22 mouse cellular contexts compared by ENCODE assay signal in the genomic region with DNA sequence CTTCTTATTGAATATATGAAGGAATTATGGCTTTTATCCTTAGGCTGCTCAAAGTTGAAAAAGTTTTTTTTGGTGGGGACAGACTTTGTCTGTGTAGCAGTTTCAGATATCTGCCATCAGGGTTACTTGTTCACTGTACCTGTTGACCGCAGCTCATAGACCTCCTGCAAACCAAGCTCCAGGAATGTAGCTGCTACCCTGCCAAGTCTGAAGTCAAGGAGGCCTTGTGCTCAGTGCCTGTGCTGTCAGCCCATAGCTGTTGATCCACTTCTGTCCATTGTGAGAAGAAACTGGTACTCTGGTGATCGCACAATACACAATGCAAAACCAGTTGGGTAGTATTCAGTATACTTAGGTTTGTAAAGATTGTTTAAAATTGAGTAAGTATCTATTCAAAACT.
DNase-seq lines count a peak whose midpoint lies in the region; ATAC-seq and TF ChIP-seq lines count a peak whose summit lies in the region.
"Had no signal": no experiment of that assay in that cellular context is flagged by ENCODE, and none has a peak within 500 bp of the region (broad histone marks: within the 10 kb centered on the region; RNA-seq: fewer than 3 reads in every experiment).

No protein-coding gene starts in this region.

- no peak for ATAC-seq in erythroblast, adult 5-6 weeks (replicated peaks; ENCODE audit: low FRiP score, poor library complexity, severe bottlenecking)
- ATAC-seq: activated CD4-positive, CD25-positive, alpha-beta regulatory T cell, adult 4 months; forebrain, embryonic 14.5 days; forebrain, postnatal 0 days had no signal

- H3K4me3 ChIP-seq in layer of hippocampus, adult 2 months, result no peak overlapping the region
- H3K4me3 ChIP-seq: gastrocnemius, adult 2 months; heart, embryonic 12.5 days; heart, embryonic 15.5 days had no signal

- 0 out of 2 replicates have a peak overlapping the region, but pooled peaks have one; percentile 19 for H3K27ac ChIP-seq in layer of hippocampus, adult 2 months
- H3K27ac ChIP-seq: gastrocnemius, adult 2 months; heart, embryonic 15.5 days; hindbrain, embryonic 14.5 days had no signal

- peak; percentile 75 for DNase-seq in heart, adult 11 months
- no peak for DNase-seq in heart, postnatal 25 days (ENCODE audit: low spot score)
- no peak for DNase-seq in layer of hippocampus, adult 2 months (ENCODE audit: low spot score in 2 of 2)
- no peak for DNase-seq in layer of hippocampus, adult 18-20 months (ENCODE audit: low spot score in 2 of 2)
- DNase-seq in lung, postnatal 10 days, result peak; percentile 24
- DNase-seq: adrenal gland, postnatal 10 days; adrenal gland, postnatal 36 days; cerebellum, adult 18-20 months; cerebellum, adult 9-10 months; cerebellum, postnatal 14 days; forebrain, postnatal 0 days; gastrocnemius, adult 2 months; gastrocnemius, postnatal 14 days; heart, adult 18-20 months; heart, postnatal 10 days; heart, postnatal 4 days had no signal

- no peak for TF ChIP-seq CTCF in layer of hippocampus, adult 2 months (conservative IDR thresholded peaks at IDR 0.05)

- intact Hi-C loops in heart, postnatal 25 days (cut with DNase I), result no loop called here

Comparison
In these comparisons a context has a peak if more than half of its experiments do, and no peak if none do; other contexts are left out.
1. DNase-seq: peak in heart, adult 11 months (single experiment) and lung, postnatal 10 days (single experiment); none in heart, postnatal 25 days (single experiment), layer of hippocampus, adult 2 months (0 of 2) and layer of hippocampus, adult 18-20 months (0 of 2).